Mouse (Mus musculus): ENCODE results near the gene Kpna1.
"Not testable (repeated sequence)": the region's sequence is repeated elsewhere in the genome, so short reads cannot be mapped to it uniquely, and the experiment has no call there.

The Kpna1 gene

GRCm38 (mm10) chr16:35992391-35992790, 13.8 kb downstream of the Kpna1 start:
- DNase-seq (ENCODE audit: low spot score) = no peak

DNA sequence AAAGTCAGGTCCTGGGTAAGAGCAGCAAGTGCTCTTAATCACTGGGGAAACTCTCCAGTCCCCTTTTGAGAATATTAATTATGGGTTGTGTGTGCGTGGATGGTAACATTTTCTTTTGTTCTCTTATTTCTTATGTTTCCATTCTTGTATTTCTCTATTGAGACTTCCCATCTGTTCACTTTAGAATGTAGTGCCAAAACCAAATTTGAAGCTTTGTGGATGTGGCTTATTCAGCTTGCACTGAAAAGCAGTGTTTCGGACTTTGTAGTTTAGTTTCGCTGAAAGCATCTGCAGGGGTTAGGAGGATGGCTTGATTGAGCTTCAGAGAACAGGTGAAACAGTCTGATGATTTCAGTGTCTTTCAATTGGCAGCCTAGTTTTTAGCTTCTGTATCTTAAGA, 14.8 kb downstream of the Kpna1 start:
- no peak for DNase-seq (ENCODE audit: low spot score)

GRCm38 (mm10) chr16:35998852-35999251, 20.3 kb downstream of the Kpna1 start:
- not testable (repeated sequence) for DNase-seq (ENCODE audit: low spot score)

DNA sequence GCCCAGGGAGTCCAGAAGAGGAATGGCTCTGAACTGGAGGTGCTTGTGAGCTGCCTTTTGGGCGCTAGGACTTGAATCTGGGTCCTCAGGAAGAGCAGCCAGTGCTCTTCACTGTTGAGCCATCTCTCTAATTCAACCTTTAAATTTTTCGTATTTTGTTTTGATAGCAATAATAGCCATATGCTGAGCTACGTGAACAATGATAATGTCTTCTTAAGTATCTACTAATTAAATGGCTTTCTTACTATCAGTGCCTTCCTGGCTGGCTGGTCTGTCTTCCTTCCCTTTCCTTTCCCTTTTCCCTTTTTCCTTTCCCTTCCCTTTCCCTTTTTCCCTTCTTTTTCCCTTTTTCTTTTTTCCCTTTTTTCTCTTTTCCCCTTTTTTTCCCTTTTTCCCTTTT, 29.8 kb downstream of the Kpna1 start:
- no peak for DNase-seq (ENCODE audit: low spot score)

GRCm38 (mm10) chr16:36016335-36016734, 37.8 kb downstream of the Kpna1 start:
- no peak for DNase-seq (ENCODE audit: low spot score)

DNA sequence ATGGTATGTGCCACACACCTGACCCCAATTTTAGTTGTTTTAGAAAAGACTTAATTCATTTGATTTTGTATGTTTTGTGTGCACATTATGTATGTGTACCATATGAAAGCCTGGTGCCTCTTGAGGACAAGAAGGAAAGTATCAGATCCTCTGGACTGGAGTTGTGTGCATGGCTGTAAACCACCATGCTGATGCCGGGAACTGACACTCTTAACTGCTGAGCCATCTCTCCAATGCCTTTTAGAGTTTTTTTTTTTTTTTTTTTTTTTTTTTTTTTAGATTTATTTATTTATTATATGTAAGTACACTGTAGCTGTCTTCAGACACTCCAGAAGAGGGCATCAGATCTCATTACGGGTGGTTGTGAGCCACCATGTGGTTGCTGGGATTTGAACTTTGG, 49.6 kb downstream of the Kpna1 start:
- not testable (repeated sequence) for DNase-seq (ENCODE audit: low spot score)

- DNase-seq (ENCODE audit: low spot score) = peak; percentile 91
These were observed 62.4 kb downstream of the Kpna1 start, which contains the start of gene Wdr5b for GRCm38 (mm10) chr16:36040640-36041624. Gene Wdr5b, plus strand, starts transcription at chr16:36041190.

DNA sequence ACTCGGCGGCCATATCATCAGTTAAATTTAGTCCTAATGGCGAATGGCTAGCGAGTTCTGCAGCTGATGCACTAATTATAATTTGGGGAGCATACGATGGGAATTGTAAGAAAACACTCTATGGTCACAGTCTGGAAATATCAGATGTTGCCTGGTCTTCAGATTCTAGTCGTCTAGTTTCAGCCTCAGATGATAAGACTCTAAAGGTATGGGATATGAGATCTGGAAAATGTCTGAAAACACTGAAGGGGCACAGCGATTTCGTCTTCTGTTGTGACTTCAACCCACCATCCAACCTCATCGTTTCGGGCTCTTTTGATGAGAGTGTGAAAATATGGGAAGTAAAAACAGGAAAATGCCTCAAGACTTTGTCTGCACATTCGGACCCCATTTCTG, 63.1 kb downstream of the Kpna1 start:
- no peak for DNase-seq (ENCODE audit: low spot score)

GRCm38 (mm10) chr16:36043073-36043472, 64.5 kb downstream of the Kpna1 start:
- DNase-seq (ENCODE audit: low spot score) = no peak

DNA sequence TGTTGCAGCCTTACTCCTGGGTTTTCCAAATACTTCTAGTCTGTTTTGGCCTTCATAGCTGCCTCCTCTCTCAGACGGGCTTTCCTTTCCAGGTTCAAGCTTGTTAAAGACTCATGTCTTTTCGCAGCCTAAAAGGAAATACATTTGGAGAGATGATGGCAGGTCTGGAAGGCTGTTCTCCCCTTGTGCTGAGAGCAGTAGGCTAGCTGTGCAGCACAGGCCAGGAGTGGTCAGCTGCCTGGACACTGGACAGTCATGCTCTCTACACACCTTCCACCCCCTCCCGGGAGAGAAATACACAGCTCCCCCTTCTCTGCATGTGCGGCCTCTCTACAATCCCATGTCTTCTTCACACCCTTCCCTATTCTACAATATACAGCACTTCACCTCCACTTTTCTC, 65.4 kb downstream of the Kpna1 start:
- DNase-seq (ENCODE audit: low spot score) = no peak

DNA sequence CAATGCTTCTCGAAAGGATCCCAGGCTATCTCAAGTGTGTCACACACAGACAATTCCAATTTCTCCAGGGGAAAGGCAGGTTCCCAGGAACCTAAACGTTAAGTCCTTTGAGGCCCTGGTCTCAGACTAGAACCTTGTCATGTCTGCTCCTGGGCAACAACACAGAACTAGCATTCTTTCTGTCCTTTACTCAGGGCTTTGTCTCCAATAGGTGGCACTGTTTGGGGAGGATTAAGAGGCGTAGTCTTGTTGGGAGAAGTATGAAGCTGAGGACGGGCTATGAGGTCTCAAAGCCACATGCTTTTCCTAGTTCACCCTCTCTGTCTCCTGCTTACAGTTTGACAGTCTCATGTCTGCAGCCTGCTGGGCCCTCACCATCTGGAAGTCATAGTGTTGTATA, 69.0 kb downstream of the Kpna1 start:
- no peak for DNase-seq (ENCODE audit: low spot score)

- DNase-seq (ENCODE audit: low spot score) = no peak
These were observed 72.9 kb downstream of the Kpna1 start for GRCm38 (mm10) chr16:36051491-36051890.

GRCm38 (mm10) chr16:36053524-36054275, 75.2 kb downstream of the Kpna1 start:
- no peak for DNase-seq (ENCODE audit: low spot score)

DNA sequence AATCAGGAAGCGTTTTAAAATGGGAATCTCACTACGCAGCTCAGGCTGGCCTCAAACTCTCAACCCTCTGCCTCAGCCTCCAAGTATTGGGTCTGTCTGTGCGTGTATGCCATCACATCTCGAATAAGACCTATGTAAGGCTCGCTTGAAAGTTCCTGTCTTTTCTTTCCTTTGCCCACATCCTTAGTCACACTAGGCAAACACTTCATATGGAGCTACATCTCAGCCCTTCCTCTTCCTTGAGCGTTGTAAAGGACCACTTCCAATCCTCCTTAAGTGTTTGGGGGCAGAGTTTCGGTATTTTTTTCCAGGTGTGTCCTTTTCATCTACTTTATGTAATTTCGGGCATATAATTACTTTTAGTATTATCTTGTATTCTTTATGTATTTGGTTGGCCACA, 76.4 kb downstream of the Kpna1 start:
- DNase-seq (ENCODE audit: low spot score) = no peak

DNA sequence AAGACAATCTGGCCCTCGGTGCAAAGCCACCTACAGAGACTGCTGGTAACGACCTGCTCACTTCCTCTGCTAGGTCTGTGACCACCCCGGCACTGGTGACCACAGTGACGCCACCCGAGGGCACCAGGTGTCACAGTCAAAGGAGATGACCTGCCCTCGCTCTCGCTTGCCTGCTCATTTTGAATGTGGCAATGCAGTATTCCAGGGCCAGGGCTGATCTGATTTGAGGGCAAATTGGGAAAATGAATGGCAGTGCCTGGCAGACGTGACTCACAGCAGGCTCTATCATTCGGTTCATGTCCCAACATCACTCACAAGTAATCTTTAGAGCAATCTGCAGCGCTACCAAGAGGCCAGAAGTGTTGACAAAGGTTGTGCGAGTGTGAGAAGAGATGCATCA, 77.9 kb downstream of the Kpna1 start:
- no peak for DNase-seq (ENCODE audit: low spot score)

- no peak for DNase-seq (ENCODE audit: low spot score)
These were observed 79.5 kb downstream of the Kpna1 start for GRCm38 (mm10) chr16:36057933-36058475.

GRCm38 (mm10) chr16:36062534-36062933, 84.0 kb downstream of the Kpna1 start:
- not testable (repeated sequence) for DNase-seq (ENCODE audit: low spot score)

DNA sequence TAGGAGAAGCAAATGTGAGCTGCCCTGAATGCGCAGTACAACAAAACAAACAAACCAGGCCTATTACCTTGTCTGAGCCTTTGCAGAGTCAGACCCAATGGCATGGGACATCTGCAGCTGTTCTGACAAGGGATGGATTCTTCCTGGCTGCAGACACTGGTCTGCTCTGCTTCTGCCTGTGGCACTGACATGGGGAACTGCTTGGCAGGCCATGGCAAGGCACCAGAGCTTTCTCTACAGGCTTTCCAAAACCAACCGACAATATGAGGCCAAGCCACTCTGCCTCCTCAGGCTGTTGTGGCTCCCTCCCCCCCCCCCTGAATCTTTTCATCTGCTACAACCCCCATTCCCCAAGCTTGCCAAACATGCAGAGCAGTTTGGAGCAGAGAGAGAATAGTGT, 84.8 kb downstream of the Kpna1 start:
- no peak for DNase-seq (ENCODE audit: low spot score)

DNA sequence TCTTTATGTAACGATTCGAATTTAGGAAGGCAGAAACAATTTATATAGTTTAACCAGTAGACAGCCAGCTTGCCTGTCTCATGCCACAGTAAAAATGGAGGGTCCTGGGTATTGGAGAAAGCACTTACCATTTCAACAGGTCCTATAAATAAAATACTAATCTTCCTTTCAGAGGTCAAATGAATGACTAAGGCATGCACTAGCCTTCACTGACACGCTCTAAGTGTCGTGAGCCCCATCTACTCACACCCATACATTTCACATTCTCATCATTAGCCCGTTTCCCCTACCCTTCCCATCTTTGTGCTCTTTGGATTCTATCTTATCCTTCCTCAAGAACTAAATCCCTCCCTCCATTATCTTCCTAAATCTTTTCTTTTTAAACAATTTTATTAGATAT, 86.4 kb downstream of the Kpna1 start:
- no peak for DNase-seq (ENCODE audit: low spot score)

DNA sequence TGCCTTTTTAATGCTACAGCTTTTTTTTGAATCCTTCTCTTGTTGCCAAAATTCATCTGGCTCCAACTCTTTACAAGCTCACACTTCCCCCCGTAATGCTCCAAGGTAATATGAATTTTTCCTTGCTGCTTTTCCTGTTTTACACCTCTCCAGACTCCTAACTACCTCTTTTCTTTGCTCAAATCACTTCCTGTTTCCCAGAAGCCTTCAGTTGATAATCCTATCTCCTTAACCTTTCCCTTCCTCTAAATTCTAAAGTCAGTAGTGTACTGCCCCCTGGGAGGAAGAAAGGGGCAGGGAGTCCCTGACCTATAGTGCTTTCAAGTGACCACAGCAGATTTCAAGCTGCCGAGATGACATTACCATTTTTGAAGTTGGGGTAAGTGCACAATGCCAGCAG, 89.1 kb downstream of the Kpna1 start:
- no peak for DNase-seq (ENCODE audit: low spot score)

DNA sequence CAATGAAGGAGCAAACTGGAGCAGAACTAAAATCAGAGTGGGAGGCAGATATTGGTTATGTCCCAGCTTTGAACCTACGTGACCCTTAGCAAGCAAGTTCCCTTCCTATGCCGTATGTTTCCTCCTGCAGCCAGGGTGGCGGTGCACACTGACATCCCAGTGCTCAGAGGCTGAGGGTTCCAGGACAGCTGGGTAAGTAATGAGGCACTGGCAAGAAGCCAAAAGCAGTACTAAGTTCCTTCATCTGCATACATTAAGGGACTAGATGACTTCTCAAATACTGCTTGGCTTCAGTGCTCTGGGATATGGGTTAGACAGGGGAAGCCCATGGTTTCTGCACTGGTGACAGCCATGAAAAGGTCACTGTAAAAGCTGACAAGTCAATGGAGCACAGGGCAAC, 89.8 kb downstream of the Kpna1 start:
- no peak for DNase-seq (ENCODE audit: low spot score)

- DNase-seq (ENCODE audit: low spot score) = no peak
These were observed 91.4 kb downstream of the Kpna1 start for GRCm38 (mm10) chr16:36069819-36070575.
